Mouse (Mus musculus) testis, adult 2 months (tissue): ENCODE results near the gene Arhgap33.

ENCODE experiments used
- CTCF ChIP-seq: fragments of 200-500 bp; IDR thresholded peaks from 2 replicates; pipeline ENCODE4 v1.5.1; 2012; ENCODE audit warnings: low read depth, mild to moderate bottlenecking, inconsistent platforms, low read length, moderate library complexity; ENCODE audit not compliant: control insufficient read depth, insufficient read depth, insufficient replicate concordance
- POLR2A ChIP-seq: fragments of 200-500 bp; IDR thresholded peaks from 2 replicates; pipeline ENCODE4 v1.6.1; 2012; ENCODE audit warnings: low read depth, mild to moderate bottlenecking, inconsistent platforms, low read length, moderate library complexity; ENCODE audit not compliant: control insufficient read depth

GRCm38 (mm10) chr7:30526399-30526798, 8.5 kb downstream of the Arhgap33 start:
- TF ChIP-seq CTCF = no peak
- TF ChIP-seq POLR2A = no peak
